Mouse (Mus musculus) neural tube, embryonic 14.5 days (tissue): ENCODE results near the gene Ttc28. TPM values are rescaled to one million over a fixed set of nuclear protein-coding genes. Genes with fewer than 3 reads are reported as not detected.

Experiments
- ATAC-seq: fragments of 200-750 bp; cut with Nextera tagmentation; 2 replicates; pipeline ENCODE4 v1.8.0; 2017; ENCODE audit warnings: low read depth, mild to moderate bottlenecking, moderate TSS enrichment, moderate library complexity
- H3K27ac ChIP-seq: fragments of 300-500 bp; sonication (generic); 2 replicates; pipeline ENCODE4 v1.5.1; 2014; ENCODE audit warnings: low read depth, mild to moderate bottlenecking, control low read depth, low read length, moderate library complexity, mixed read lengths
- H3K27me3 ChIP-seq: fragments of 300-500 bp; sonication (generic); 2 replicates; pipeline ENCODE4 v1.6.1; 2014; ENCODE audit warnings: low read length; ENCODE audit not compliant: control insufficient read depth, insufficient read depth
- H3K36me3 ChIP-seq: fragments of 300-500 bp; sonication (generic); 2 replicates; pipeline ENCODE4 v1.6.1; 2014; ENCODE audit warnings: low read length, mixed read lengths; ENCODE audit not compliant: control insufficient read depth, insufficient read depth
- H3K4me1 ChIP-seq: fragments of 300-500 bp; sonication (generic); 2 replicates; pipeline ENCODE4 v1.6.1; 2014; ENCODE audit warnings: low read length; ENCODE audit not compliant: control insufficient read depth, insufficient read depth
- H3K4me2 ChIP-seq: fragments of 300-500 bp; sonication (generic); 2 replicates; pipeline ENCODE4 v1.6.1; 2014; ENCODE audit warnings: mild to moderate bottlenecking, low read depth, low read length, control low read depth
- H3K4me3 ChIP-seq: fragments of 300-500 bp; sonication (generic); 2 replicates; pipeline ENCODE4 v1.5.1; 2014; ENCODE audit warnings: low read depth, low read length, control low read depth, mixed read lengths
- H3K9ac ChIP-seq: fragments of 300-500 bp; sonication (generic); replicated peaks from 2 replicates; pipeline ENCODE4 v1.6.1; 2014; ENCODE audit warnings: low read depth, mild to moderate bottlenecking, control low read depth, low read length, mixed read lengths
- H3K9me3 ChIP-seq: fragments of 300-500 bp; sonication (generic); 2 replicates; pipeline ENCODE4 v1.6.1; 2016; ENCODE audit warnings: low read length; ENCODE audit not compliant: control insufficient read depth
- WGBS: fragments of 180-500 bp; shearing (Covaris S2); extraction: QIAGEN DNeasy Blood & Tissue Kit; methylation state at CpG from one replicate; pipeline ENCODE4 v1.1.7; 2014; 5-methylcytosine and 5-hydroxymethylcytosine counted together
- polyA plus RNA-seq: library from polyadenylated mRNA; unstranded; fragments of >200 nt; fragmentation: Nextera tagmentation; extraction: Ambion mirVana; gene quantifications from 2 replicates; pipeline ENCODE4 v1.2.1, GENCODE M21; 2014

The Ttc28 gene
- polyA plus RNA-seq, 1 experiment from 2014 or later, result 37.6 TPM

DNA sequence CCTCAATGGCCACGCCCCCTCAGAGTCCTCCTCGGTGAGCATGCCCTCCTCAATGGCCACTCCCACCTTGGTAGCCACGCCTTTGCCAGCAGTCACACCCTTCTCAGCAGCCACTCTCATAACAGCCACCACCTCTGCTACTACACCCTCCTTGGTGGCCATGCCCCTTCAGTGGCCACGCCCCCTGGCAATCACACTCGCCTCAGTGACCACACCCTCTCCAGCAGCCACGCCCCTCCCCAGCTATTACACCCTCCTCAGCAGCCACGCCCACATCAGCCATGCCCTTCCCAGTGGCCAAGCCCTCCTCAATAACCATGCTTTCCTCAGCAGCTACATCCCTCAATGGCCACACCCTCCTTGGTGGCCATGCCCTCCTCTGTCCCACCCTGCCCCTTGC, 359.6 kb downstream of the Ttc28 start:
- no peaks in the 10 kb centered on the region for H3K9me3 ChIP-seq
- 42% methylated on average over 7 of the region's 7 CpGs for WGBS
- no peaks in the 10 kb centered on the region for H3K27me3 ChIP-seq
- no peak for ATAC-seq
- no peak overlapping the region for H3K9ac ChIP-seq
- no peak overlapping the region for H3K27ac ChIP-seq
- H3K4me3 ChIP-seq, result no peak overlapping the region
- peaks cover 17% of the 10 kb centered on the region for H3K36me3 ChIP-seq
- H3K4me2 ChIP-seq, result no peak overlapping the region
- no peaks in the 10 kb centered on the region; the same call in 1 of the 2 replicates for H3K4me1 ChIP-seq

DNA sequence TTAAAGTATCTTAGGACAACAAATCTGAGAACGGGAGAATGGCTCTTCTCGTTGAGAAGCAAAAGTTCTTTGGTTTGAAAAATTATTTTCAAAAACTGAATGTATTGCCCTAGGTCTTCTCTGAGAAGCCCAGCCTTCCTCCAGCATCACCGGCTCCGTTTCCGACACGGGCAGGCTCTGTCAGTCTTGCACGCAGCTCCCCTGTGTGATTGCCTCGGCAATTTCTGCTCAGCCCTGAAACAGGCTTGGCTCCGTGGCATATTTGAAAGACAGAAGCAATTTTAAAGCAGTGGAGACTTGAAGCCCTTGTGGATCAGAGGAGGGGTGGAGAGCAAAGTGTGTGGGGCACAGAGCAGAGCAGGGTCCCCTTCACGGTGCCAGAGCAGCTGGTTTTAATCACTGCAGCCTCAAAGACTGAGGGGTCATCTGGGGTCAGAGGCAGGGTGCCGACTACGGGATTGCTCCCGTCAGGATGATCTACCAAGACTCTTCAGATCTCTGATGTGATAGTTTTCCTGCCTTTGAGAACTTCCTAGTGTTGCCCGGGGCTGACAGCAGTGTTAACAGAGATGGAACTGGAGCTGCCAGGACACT, 363.9 kb downstream of the Ttc28 start:
- no peak for ATAC-seq
- no peaks in the 10 kb centered on the region; the same call in 1 of the 2 replicates for H3K4me1 ChIP-seq
- 31% methylated on average over 14 of the region's 14 CpGs for WGBS
- peaks cover under 1% of the 10 kb centered on the region; the same call in 1 of the 2 replicates for H3K36me3 ChIP-seq
- H3K9ac ChIP-seq, result no peak overlapping the region
- H3K27me3 ChIP-seq, result no peaks in the 10 kb centered on the region
- H3K9me3 ChIP-seq, result no peaks in the 10 kb centered on the region
- H3K27ac ChIP-seq, result no peak overlapping the region
- H3K4me2 ChIP-seq, result no peak overlapping the region
- H3K4me3 ChIP-seq, result no peak overlapping the region

DNA sequence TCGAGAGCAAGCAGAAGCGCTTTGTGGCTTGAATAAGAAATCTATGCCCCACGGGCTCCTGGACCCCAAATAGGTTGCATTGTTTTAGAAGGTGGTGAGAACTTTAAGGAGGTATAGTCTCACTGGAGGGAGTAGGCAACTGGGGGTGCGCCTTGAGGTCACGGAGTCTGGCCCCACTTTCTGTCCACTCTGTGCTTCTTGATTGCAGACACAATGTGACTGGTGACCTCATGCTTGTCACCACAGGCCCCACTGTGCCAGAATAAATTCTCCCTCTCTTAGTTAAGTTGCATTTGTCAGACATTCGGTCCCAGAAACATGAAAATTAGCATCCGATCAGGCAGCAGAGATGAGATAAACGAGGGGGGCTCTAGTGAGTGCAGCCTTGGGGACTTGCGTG, 364.5 kb downstream of the Ttc28 start:
- no peak overlapping the region for H3K9ac ChIP-seq
- H3K4me2 ChIP-seq, result no peak overlapping the region
- H3K4me1 ChIP-seq, result no peaks in the 10 kb centered on the region; the same call in 1 of the 2 replicates
- no peak for ATAC-seq
- H3K4me3 ChIP-seq, result no peak overlapping the region
- no peaks in the 10 kb centered on the region for H3K27me3 ChIP-seq
- WGBS, result 68% methylated on average over 9 of the region's 9 CpGs
- no peaks in the 10 kb centered on the region for H3K9me3 ChIP-seq
- no peak overlapping the region for H3K27ac ChIP-seq
- no peaks in the 10 kb centered on the region for H3K36me3 ChIP-seq

DNA sequence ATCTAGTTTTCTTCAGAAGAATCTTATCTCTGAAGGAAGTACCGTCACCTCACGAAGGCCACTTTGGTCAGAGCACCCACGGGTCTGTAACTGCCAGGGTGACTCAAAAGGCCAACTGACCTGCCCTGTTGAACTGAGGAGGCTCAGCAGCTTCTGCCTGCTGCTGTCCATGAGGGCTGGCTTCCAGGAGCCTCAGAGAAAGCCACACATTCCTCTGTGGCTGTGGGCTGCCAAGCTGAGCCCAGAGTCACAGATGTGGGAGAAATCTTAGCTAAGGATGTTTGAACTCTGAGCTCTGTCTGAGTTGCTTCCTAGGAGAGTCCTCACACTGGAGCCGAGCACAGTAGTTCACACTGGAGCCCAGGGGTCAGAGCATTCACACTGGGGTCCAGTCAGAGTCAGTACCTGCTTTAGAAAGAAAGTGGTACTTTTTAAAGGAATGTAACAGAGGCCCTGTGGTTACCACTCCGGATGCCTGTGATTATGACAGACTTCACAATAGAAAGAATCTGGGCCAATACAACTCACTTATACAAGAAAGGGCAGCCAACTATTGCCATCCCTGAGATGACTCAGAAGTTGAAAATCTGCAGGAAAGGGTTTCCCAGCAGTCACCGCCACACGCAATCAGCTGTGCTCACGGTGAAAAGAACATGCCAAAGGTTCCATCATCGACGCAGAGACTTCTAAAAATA, 368.1 kb downstream of the Ttc28 start:
- Histone ChIP-seq H3K36me3 (no peaks in the 10 kb centered on the region), H3K4me2 (no peak overlapping the region), H3K4me3 (no peak overlapping the region), H3K27me3 (no peaks in the 10 kb centered on the region), H3K9ac (no peak overlapping the region), H3K9me3 (no peaks in the 10 kb centered on the region), H3K4me1 (no peaks in the 10 kb centered on the region; the same call in 1 of the 2 replicates), H3K27ac (peak overlapping the region; percentile 10; the same call in 1 of the 2 replicates)
- no peak for ATAC-seq
- 93% methylated on average over 10 of the region's 10 CpGs for WGBS

DNA sequence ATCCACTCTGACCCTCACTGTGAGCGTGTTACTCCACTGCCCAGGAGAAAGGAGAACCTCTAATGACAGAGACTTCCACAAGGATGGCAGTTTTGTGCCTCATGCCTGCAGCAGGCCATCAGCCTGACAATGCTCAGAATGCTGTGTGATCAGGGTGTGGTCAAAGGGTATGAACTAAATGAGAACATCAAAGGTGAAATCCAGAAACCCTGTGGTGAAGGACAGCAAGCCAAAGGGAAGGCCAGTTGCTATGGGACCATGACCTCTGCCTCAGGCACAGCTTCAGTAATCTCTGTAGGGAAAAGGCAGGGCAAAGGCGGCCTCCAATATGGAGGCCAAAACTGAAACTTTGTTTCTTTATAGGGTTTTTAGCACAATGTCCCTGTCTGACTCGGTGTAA, 372.5 kb downstream of the Ttc28 start:
- Histone ChIP-seq H3K27ac (no peak overlapping the region), H3K36me3 (no peaks in the 10 kb centered on the region), H3K9ac (no peak overlapping the region), H3K4me2 (no peak overlapping the region), H3K27me3 (no peaks in the 10 kb centered on the region), H3K4me3 (no peak overlapping the region), H3K9me3 (no peaks in the 10 kb centered on the region), H3K4me1 (peaks cover 29% of the 10 kb centered on the region)
- ATAC-seq, result no peak
- WGBS, result 88% methylated on average over 3 of the region's 3 CpGs

DNA sequence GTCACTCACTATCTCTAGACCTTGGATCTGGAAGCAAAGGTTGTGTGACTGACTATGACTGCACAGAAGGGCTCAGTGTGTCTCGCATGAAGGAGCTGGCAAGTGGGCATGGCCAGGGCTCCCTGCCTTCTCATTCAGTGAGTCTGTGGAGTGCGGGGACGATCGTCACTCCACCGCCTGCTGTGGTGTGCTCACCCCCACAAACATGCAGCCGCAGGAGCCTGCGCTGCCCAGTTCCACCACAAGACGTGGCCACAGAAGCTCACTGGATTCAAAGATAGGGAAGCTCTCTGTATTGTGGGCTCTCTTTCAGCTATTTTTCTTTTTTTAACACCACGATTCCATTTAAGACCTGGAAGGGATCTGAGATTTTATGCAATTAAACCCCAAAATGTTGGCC, 374.8 kb downstream of the Ttc28 start:
- H3K27ac ChIP-seq, result peak overlapping the region; percentile 78
- no peaks in the 10 kb centered on the region for H3K9me3 ChIP-seq
- no peak overlapping the region for H3K9ac ChIP-seq
- H3K4me3 ChIP-seq, result no peak overlapping the region
- peaks cover 36% of the 10 kb centered on the region for H3K4me1 ChIP-seq
- H3K36me3 ChIP-seq, result no peaks in the 10 kb centered on the region
- no peaks in the 10 kb centered on the region for H3K27me3 ChIP-seq
- 0 out of 2 replicates have a peak, but pooled peaks have one; percentile 11 for ATAC-seq
- no peak overlapping the region for H3K4me2 ChIP-seq
- WGBS, result 62% methylated on average over 9 of the region's 9 CpGs

DNA sequence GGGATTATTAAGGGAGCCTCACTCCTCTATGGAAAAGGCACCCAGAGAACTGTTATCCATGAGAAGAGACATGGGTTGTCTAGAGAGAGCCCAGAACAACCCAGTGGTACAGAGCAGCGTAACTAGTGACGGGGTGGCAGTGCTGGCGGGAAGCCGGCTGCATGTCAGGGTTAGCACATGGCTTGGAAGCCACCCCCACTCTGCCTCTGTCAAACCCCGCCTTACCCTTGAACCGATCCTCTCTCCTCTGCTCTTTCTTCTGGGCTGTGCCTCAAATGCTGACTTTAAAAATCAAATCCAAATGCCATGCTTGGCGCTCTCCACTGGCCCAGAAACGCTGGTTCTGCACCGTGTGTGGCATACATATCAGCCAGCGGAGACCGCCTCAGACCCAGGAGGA, 375.2 kb downstream of the Ttc28 start:
- Histone ChIP-seq H3K9me3 (no peaks in the 10 kb centered on the region), H3K4me3 (no peak overlapping the region), H3K4me2 (no peak overlapping the region; the same call in 1 of the 2 replicates), H3K36me3 (no peaks in the 10 kb centered on the region), H3K27ac (peak overlapping the region; percentile 78), H3K9ac (0 out of 2 replicates have a peak overlapping the region, but pooled peaks have one; percentile 37), H3K27me3 (no peaks in the 10 kb centered on the region), H3K4me1 (peaks cover 36% of the 10 kb centered on the region)
- no peak for ATAC-seq
- 60% methylated on average over 11 of the region's 11 CpGs for WGBS

DNA sequence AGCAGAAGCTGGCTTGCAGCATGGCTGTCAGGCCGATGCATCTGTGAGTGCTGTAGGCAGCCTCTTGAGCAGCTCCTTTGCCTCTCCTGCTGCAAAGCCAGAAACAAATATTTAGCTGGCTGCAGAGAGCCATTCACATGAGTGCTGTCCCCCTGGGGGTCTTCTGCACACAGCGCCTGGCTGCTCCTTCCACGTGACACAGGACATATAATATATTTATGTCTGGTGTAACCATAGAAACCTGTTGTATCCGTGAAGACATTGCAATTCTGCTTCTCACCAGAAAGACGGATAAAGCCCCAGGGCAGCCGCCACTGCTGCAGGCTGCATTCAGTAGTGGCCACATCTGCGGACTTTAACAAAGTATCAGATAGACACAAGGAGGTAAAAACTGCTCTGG, 376.6 kb downstream of the Ttc28 start:
- H3K4me1 ChIP-seq, result peaks cover 36% of the 10 kb centered on the region
- no peak overlapping the region for H3K4me3 ChIP-seq
- peak; percentile 80 for ATAC-seq
- peak overlapping the region; percentile 39; the same call in 1 of the 2 replicates for H3K4me2 ChIP-seq
- H3K9me3 ChIP-seq, result no peaks in the 10 kb centered on the region
- WGBS, result 4% methylated on average over 7 of the region's 7 CpGs
- H3K27me3 ChIP-seq, result no peaks in the 10 kb centered on the region
- H3K27ac ChIP-seq, result peak overlapping the region; percentile 78
- H3K9ac ChIP-seq, result peak overlapping the region; percentile 37
- no peaks in the 10 kb centered on the region for H3K36me3 ChIP-seq

DNA sequence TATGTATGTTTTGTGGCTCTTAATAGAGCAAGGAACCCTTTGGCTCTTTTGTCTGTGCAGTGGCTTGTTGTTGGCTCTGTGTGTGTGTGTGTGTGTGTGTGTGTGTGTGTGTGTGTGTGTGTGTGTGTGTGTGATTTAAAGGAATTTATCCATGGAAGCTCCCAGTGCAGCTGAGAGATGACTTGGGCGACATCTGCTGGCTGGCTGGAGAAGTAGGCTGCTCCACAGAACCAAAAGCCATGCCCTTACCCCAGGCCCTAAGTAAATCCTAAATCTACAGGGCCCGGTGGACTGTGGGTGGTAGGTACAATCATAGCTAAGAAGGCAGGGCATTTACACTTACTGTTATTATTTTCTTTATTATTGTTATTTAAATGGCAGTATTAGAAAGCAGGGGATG, 377.5 kb downstream of the Ttc28 start:
- Histone ChIP-seq H3K27ac (peak overlapping the region; percentile 78), H3K4me2 (no peak overlapping the region), H3K27me3 (no peaks in the 10 kb centered on the region), H3K9me3 (no peaks in the 10 kb centered on the region), H3K4me3 (no peak overlapping the region), H3K36me3 (no peaks in the 10 kb centered on the region), H3K9ac (0 out of 2 replicates have a peak overlapping the region, but pooled peaks have one; percentile 7), H3K4me1 (peaks cover 42% of the 10 kb centered on the region)
- ATAC-seq, result peak; percentile 30
- WGBS, result 0% methylated on average over 2 of the region's 2 CpGs
